Comparison of ENCODE assay signal across 9 mouse cellular contexts in genomic region chr8:125488747-125489146, GRCm38 (mm10).
DNase-seq lines count a peak whose midpoint lies in the region; ATAC-seq lines count a peak whose summit lies in the region.
"Had no signal": no experiment of that assay in that cellular context is flagged by ENCODE, and none has a peak within 500 bp of the region (broad histone marks: within the 10 kb centered on the region; RNA-seq: fewer than 3 reads in every experiment).

No protein-coding gene starts in this region.

- 0 out of 2 replicates have a peak, but pooled peaks have one; percentile 42 for ATAC-seq in common myeloid progenitor, adult 5-6 weeks (replicated peaks; ENCODE audit: low read depth, poor library complexity, severe bottlenecking)
- ATAC-seq: intestine, postnatal 0 days had no signal

- peak; percentile 28 for DNase-seq in kidney, adult 9 months
- no peak for DNase-seq in kidney, adult 8-10 months
- DNase-seq in heart, adult 8-10 months (ENCODE audit: low spot score), result peak; percentile 49
- peak; percentile 55 for DNase-seq in kidney, postnatal 14 days
- no peak for DNase-seq in natural killer cell, adult 2 months (ENCODE audit: low spot score in 2 of 2)
- DNase-seq in layer of hippocampus, postnatal 10 days (ENCODE audit: low spot score in 2 of 2), result no peak
- DNase-seq: cerebellum, adult 9-11 months had no signal

Comparison
In these comparisons a context has a peak if more than half of its experiments do, and no peak if none do; other contexts are left out.
1. DNase-seq: peak in kidney, adult 9 months (single experiment), heart, adult 8-10 months (single experiment) and kidney, postnatal 14 days (single experiment); none in kidney, adult 8-10 months (0 of 2), natural killer cell, adult 2 months (0 of 2) and layer of hippocampus, postnatal 10 days (0 of 2).